Mouse (Mus musculus): ENCODE results near the gene Syt9. TPM values are rescaled to one million over a fixed set of nuclear protein-coding genes. Genes with fewer than 3 reads are reported as not detected.

Gene Syt9
- polyA plus RNA-seq, 1 experiment from 2014 or later, result 4.4 TPM

GRCm38 (mm10) chr7:107540034-107540433 is 169.5 kb downstream of the Syt9 start:
- Histone ChIP-seq H3K4me2 (replicated peaks; ENCODE audit: low read depth, low read length) (no peak overlapping the region), H3K9me3 (ENCODE audit: control insufficient read depth, low read depth, low read length) (no peaks in the 10 kb centered on the region), H3K27me3 (ENCODE audit: control insufficient read depth, insufficient read depth, low read length) (no peaks in the 10 kb centered on the region), H3K4me1 (ENCODE audit: control insufficient read depth, insufficient read depth, low read length) (no peaks in the 10 kb centered on the region), H3K36me3 (ENCODE audit: control insufficient read depth, insufficient read depth, low read length) (no peaks in the 10 kb centered on the region), H3K9ac (replicated peaks; ENCODE audit: low read depth, low read length) (no peak overlapping the region), H3K27ac (ENCODE audit: low read length) (no peak overlapping the region), H3K4me3 (ENCODE audit: low read depth, low read length) (no peak overlapping the region)
- ATAC-seq (ENCODE audit: insufficient number of reproducible peaks, insufficient read depth, low FRiP score, low read depth), result no peak
- WGBS, result 30% methylated on average over 4 of the region's 4 CpGs

GRCm38 (mm10) chr7:107545011-107545410 is 174.5 kb downstream of the Syt9 start:
- no peaks in the 10 kb centered on the region for H3K9me3 ChIP-seq (ENCODE audit: control insufficient read depth, low read depth, low read length)
- H3K9ac ChIP-seq (replicated peaks; ENCODE audit: low read depth, low read length), result no peak overlapping the region
- no peak for ATAC-seq (ENCODE audit: insufficient number of reproducible peaks, insufficient read depth, low FRiP score, low read depth)
- no peak overlapping the region for H3K4me3 ChIP-seq (ENCODE audit: low read depth, low read length)
- H3K27me3 ChIP-seq (ENCODE audit: control insufficient read depth, insufficient read depth, low read length), result no peaks in the 10 kb centered on the region
- no peaks in the 10 kb centered on the region for H3K4me1 ChIP-seq (ENCODE audit: control insufficient read depth, insufficient read depth, low read length)
- no peak overlapping the region for H3K4me2 ChIP-seq (replicated peaks; ENCODE audit: low read depth, low read length)
- no peaks in the 10 kb centered on the region for H3K36me3 ChIP-seq (ENCODE audit: control insufficient read depth, insufficient read depth, low read length)
- 63% methylated on average over 1 of the region's 1 CpGs for WGBS
- no peak overlapping the region for H3K27ac ChIP-seq (ENCODE audit: low read length)

GRCm38 (mm10) chr7:107547872-107548271 is 177.3 kb downstream of the Syt9 start:
- Histone ChIP-seq H3K9me3 (ENCODE audit: control insufficient read depth, low read depth, low read length) (no peaks in the 10 kb centered on the region), H3K9ac (replicated peaks; ENCODE audit: low read depth, low read length) (no peak overlapping the region), H3K4me3 (ENCODE audit: low read depth, low read length) (no peak overlapping the region), H3K4me2 (replicated peaks; ENCODE audit: low read depth, low read length) (no peak overlapping the region), H3K36me3 (ENCODE audit: control insufficient read depth, insufficient read depth, low read length) (no peaks in the 10 kb centered on the region), H3K27me3 (ENCODE audit: control insufficient read depth, insufficient read depth, low read length) (no peaks in the 10 kb centered on the region), H3K27ac (ENCODE audit: low read length) (no peak overlapping the region), H3K4me1 (ENCODE audit: control insufficient read depth, insufficient read depth, low read length) (no peaks in the 10 kb centered on the region)
- no peak for ATAC-seq (ENCODE audit: insufficient number of reproducible peaks, insufficient read depth, low FRiP score, low read depth)
- WGBS, result 85% methylated on average over 3 of the region's 3 CpGs

GRCm38 (mm10) chr7:107553461-107553860 is 182.9 kb downstream of the Syt9 start:
- no peak overlapping the region for H3K4me3 ChIP-seq (ENCODE audit: low read depth, low read length)
- ATAC-seq (ENCODE audit: insufficient number of reproducible peaks, insufficient read depth, low FRiP score, low read depth), result no peak
- WGBS, result 37% methylated on average over 1 of the region's 1 CpGs

GRCm38 (mm10) chr7:107555906-107556305 is 185.4 kb downstream of the Syt9 start:
- Histone ChIP-seq H3K27ac (ENCODE audit: low read length) (no peak overlapping the region), H3K4me1 (ENCODE audit: control insufficient read depth, insufficient read depth, low read length) (no peaks in the 10 kb centered on the region), H3K9me3 (ENCODE audit: control insufficient read depth, low read depth, low read length) (no peaks in the 10 kb centered on the region), H3K27me3 (ENCODE audit: control insufficient read depth, insufficient read depth, low read length) (no peaks in the 10 kb centered on the region), H3K36me3 (ENCODE audit: control insufficient read depth, insufficient read depth, low read length) (no peaks in the 10 kb centered on the region), H3K9ac (replicated peaks; ENCODE audit: low read depth, low read length) (no peak overlapping the region), H3K4me2 (replicated peaks; ENCODE audit: low read depth, low read length) (no peak overlapping the region), H3K4me3 (ENCODE audit: low read depth, low read length) (no peak overlapping the region)
- WGBS, result 88% methylated on average over 3 of the region's 3 CpGs
- ATAC-seq (ENCODE audit: insufficient number of reproducible peaks, insufficient read depth, low FRiP score, low read depth), result no peak

More at GRCm38 (mm10) chr7:107553461-107553860, 182.9 kb downstream of the Syt9 start:
- Histone ChIP-seq H3K27me3 (ENCODE audit: control insufficient read depth, insufficient read depth, low read length) (no peaks in the 10 kb centered on the region), H3K9me3 (ENCODE audit: control insufficient read depth, low read depth, low read length) (no peaks in the 10 kb centered on the region), H3K27ac (ENCODE audit: low read length) (no peak overlapping the region), H3K4me2 (replicated peaks; ENCODE audit: low read depth, low read length) (no peak overlapping the region), H3K36me3 (ENCODE audit: control insufficient read depth, insufficient read depth, low read length) (no peaks in the 10 kb centered on the region), H3K9ac (replicated peaks; ENCODE audit: low read depth, low read length) (no peak overlapping the region), H3K4me1 (ENCODE audit: control insufficient read depth, insufficient read depth, low read length) (no peaks in the 10 kb centered on the region)

- Histone ChIP-seq H3K27ac (ENCODE audit: low read length) (no peak overlapping the region), H3K4me2 (replicated peaks; ENCODE audit: low read depth, low read length) (no peak overlapping the region), H3K9ac (replicated peaks; ENCODE audit: low read depth, low read length) (no peak overlapping the region), H3K27me3 (ENCODE audit: control insufficient read depth, insufficient read depth, low read length) (no peaks in the 10 kb centered on the region), H3K4me1 (ENCODE audit: control insufficient read depth, insufficient read depth, low read length) (no peaks in the 10 kb centered on the region), H3K36me3 (ENCODE audit: control insufficient read depth, insufficient read depth, low read length) (no peaks in the 10 kb centered on the region), H3K9me3 (ENCODE audit: control insufficient read depth, low read depth, low read length) (no peaks in the 10 kb centered on the region), H3K4me3 (ENCODE audit: low read depth, low read length) (no peak overlapping the region)
- no peak for ATAC-seq (ENCODE audit: insufficient number of reproducible peaks, insufficient read depth, low FRiP score, low read depth)
- 56% methylated on average over 2 of the region's 2 CpGs for WGBS
These were observed 190.1 kb downstream of the Syt9 start for GRCm38 (mm10) chr7:107560675-107561074.

GRCm38 (mm10) chr7:107561584-107561983 is 191.1 kb downstream of the Syt9 start:
- H3K36me3 ChIP-seq (ENCODE audit: control insufficient read depth, insufficient read depth, low read length), result no peaks in the 10 kb centered on the region
- H3K27me3 ChIP-seq (ENCODE audit: control insufficient read depth, insufficient read depth, low read length), result no peaks in the 10 kb centered on the region
- no peak overlapping the region for H3K4me3 ChIP-seq (ENCODE audit: low read depth, low read length)
- H3K27ac ChIP-seq (ENCODE audit: low read length), result no peak overlapping the region
- H3K9me3 ChIP-seq (ENCODE audit: control insufficient read depth, low read depth, low read length), result no peaks in the 10 kb centered on the region
- WGBS, result 65% methylated on average over 3 of the region's 3 CpGs
- no peak for ATAC-seq (ENCODE audit: insufficient number of reproducible peaks, insufficient read depth, low FRiP score, low read depth)
- no peak overlapping the region for H3K9ac ChIP-seq (replicated peaks; ENCODE audit: low read depth, low read length)
- no peak overlapping the region for H3K4me2 ChIP-seq (replicated peaks; ENCODE audit: low read depth, low read length)
- peaks cover 3% of the 10 kb centered on the region; the same call in 1 of the 2 replicates for H3K4me1 ChIP-seq (ENCODE audit: control insufficient read depth, insufficient read depth, low read length)

GRCm38 (mm10) chr7:107563727-107564126 is 193.2 kb downstream of the Syt9 start:
- no peak for ATAC-seq (ENCODE audit: insufficient number of reproducible peaks, insufficient read depth, low FRiP score, low read depth)
- Histone ChIP-seq H3K27ac (ENCODE audit: low read length) (no peak overlapping the region), H3K9me3 (ENCODE audit: control insufficient read depth, low read depth, low read length) (no peaks in the 10 kb centered on the region), H3K4me3 (ENCODE audit: low read depth, low read length) (no peak overlapping the region), H3K36me3 (ENCODE audit: control insufficient read depth, insufficient read depth, low read length) (no peaks in the 10 kb centered on the region), H3K27me3 (ENCODE audit: control insufficient read depth, insufficient read depth, low read length) (no peaks in the 10 kb centered on the region), H3K9ac (replicated peaks; ENCODE audit: low read depth, low read length) (no peak overlapping the region), H3K4me2 (replicated peaks; ENCODE audit: low read depth, low read length) (no peak overlapping the region), H3K4me1 (ENCODE audit: control insufficient read depth, insufficient read depth, low read length) (peaks cover 5% of the 10 kb centered on the region; the same call in 1 of the 2 replicates)
- 36% methylated on average over 2 of the region's 2 CpGs for WGBS

GRCm38 (mm10) chr7:107567261-107567671 is 196.7 kb downstream of the Syt9 start, which contains the start of gene Olfml1:
Olfml1 (plus strand) TSS chr7:107567446.
- Histone ChIP-seq H3K4me2 (replicated peaks; ENCODE audit: low read depth, low read length) (peak within 1 kb of the TSS; percentile 47), H3K27ac (ENCODE audit: low read length) (peak within 1 kb of the TSS; percentile 90), H3K9ac (replicated peaks; ENCODE audit: low read depth, low read length) (peak within 1 kb of the TSS; percentile 25; the same call in 1 of the 2 replicates), H3K4me3 (ENCODE audit: low read depth, low read length) (peak within 1 kb of the TSS; percentile 35), H3K9me3 (ENCODE audit: control insufficient read depth, low read depth, low read length) (no peaks in the 10 kb centered on the region), H3K4me1 (ENCODE audit: control insufficient read depth, insufficient read depth, low read length) (peaks cover 5% of the 10 kb centered on the region; the same call in 1 of the 2 replicates), H3K27me3 (ENCODE audit: control insufficient read depth, insufficient read depth, low read length) (no peaks in the 10 kb centered on the region), H3K36me3 (ENCODE audit: control insufficient read depth, insufficient read depth, low read length) (0 out of 2 replicates have a peak, but pooled peaks cover 3% of the 10 kb centered on the region)
- ATAC-seq (ENCODE audit: insufficient number of reproducible peaks, insufficient read depth, low FRiP score, low read depth), result peak; percentile 93
- WGBS, result 18% methylated on average over 7 of the region's 7 CpGs
